Mouse (Mus musculus) liver, embryonic 14.5 days (tissue): ENCODE results near the gene Hist1h4f.

ENCODE experiments used
- CTCF ChIP-seq: IDR thresholded peaks from 2 replicates; pipeline ENCODE4 v1.5.1; 2016; ENCODE audit warnings: antibody characterized with exemption, low read depth, control low read depth
- EP300 ChIP-seq: IDR thresholded peaks from 2 replicates; pipeline ENCODE4 v1.6.1; 2016; ENCODE audit warnings: antibody characterized with exemption, low read depth

DNA sequence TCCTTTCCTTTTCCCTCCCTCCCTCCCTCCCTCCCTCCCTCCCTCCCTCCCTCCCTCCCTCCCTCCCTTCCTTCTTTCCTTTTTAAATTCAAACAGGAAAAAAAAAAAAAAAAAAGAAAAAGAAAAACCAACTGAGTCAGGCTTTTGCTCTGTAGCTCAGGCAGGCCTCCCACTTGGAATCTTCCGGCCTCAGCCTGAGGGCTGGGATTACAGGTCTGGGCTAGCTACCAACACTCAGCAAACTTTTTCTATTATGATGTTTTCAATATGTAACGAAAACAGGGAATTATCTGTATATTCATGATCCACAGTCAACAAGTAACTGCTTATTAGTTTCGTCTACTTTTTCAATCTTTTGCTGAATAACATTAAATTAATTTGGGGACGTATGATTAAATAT lies 48.5 kb downstream of the Hist1h4f start:
- TF ChIP-seq CTCF (no peak), EP300 (no peak)
